Mouse (Mus musculus): ENCODE measurements at regions not wholly inside any gene's neighbourhood (a gene's known extent, or its start where the extent isn't known, plus 50 kb on each side); places are given as distances from the start of the nearest gene placed in this dataset.

DNA sequence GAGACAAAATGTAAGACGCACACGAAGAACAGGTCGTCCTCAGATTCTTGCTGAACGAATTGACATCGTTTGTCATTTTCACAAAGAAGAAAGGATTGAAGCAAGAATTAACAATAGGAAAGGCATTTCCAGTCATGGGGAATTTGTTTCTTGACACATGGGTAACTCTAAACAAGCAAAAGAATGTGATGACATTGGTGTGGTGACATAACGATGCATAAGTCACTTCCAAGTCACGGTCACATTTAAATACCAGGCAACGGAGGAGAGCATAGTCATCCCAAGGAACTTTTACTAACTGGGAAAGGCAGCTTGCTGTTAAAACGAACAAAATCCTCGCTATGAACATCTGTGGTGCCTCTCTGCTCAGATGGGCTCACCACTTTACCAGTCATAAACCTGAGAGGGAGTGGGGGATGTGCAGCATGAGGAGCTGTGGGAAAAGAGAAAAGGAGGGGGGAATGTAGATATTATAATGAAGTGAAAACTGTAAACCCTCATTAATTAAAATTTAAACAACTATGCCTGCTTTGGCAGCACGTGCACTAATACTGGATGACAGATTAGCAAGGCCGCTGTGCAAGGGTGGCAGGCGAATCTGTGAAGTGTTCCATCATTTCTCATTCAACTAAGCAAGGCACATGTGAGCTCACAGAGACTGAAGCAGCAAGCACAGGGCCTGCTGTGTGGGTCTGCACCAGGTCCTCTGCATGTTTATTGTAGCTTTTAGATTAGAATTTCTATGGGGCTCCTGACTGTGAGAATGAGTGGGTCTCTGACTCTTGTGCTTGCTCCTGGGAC lies 167.2 kb upstream of the Dkk2 start:
- no peak for DNase-seq (ENCODE audit: low spot score)

GRCm38 (mm10) chr3:131919476-131919875 lies 165.6 kb upstream of the Dkk2 start:
- DNase-seq (ENCODE audit: low spot score): no peak

DNA sequence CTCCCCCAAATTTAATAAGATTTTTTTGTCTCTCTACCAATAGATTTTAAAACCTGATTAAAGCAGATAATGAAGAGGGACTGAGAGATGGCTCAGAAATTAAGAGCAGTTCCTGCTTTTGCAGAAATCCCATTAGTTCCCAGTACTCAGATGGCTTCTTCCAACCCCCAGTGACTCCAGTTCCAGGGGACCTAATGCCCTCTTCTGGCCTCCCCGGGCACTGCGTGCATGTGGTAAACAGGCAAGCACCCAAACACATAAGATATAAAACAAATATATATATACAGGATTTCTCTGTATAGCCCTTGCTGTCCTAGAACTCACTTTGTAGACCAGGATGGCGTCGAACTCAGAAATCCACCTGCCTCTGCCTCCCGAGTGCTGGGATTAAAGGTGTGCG lies 163.9 kb upstream of the Dkk2 start:
- DNase-seq (ENCODE audit: low spot score): no peak

- DNase-seq (ENCODE audit: low spot score): no peak
Observed at GRCm38 (mm10) chr3:131922733-131923132, 162.4 kb upstream of the Dkk2 start.

DNA sequence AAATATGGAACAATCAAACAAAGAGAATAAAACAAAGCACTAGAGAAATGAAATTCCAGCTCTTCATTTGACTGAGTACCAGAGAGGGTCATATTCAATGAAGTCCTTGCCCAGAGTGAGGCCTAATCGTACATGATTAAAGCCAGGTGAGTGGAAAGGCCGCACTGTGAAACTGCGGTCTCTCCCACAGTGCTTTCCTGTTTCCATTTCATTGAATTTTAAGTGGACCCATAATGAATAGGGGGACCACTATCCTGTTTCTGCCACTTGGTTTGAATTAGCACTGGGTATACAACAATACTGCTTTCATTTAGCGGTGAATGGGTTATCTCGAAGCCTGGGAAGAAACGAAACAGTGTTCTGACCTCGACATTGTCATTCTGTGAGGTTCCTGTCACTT lies 144.2 kb upstream of the Dkk2 start:
- DNase-seq (ENCODE audit: low spot score): no peak

- no peak for DNase-seq (ENCODE audit: low spot score)
Observed at GRCm38 (mm10) chr3:131941961-131942753, 142.9 kb upstream of the Dkk2 start.

- DNase-seq (ENCODE audit: low spot score): no peak
Observed at GRCm38 (mm10) chr3:131943436-131943835, 141.7 kb upstream of the Dkk2 start.

DNA sequence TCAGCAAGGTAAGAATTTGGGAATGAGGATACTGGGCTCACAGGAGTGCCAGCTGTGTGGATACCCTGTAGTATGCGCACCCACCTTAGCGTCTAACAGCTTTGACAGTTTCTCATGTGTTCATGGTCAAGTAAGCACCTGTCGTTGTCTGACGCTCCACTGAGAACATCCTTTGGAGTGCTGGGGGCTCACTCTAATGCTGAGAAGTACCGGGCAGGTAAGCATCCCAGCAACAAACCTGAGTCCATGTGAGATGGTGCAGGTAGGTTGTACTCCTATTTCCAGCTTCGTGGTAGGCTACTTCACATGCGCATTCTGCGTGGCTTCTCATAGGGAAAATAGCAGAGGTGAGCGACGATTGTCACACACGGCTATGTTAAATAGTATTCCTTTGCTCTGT lies 129.3 kb upstream of the Dkk2 start:
- no peak for DNase-seq (ENCODE audit: low spot score)

DNA sequence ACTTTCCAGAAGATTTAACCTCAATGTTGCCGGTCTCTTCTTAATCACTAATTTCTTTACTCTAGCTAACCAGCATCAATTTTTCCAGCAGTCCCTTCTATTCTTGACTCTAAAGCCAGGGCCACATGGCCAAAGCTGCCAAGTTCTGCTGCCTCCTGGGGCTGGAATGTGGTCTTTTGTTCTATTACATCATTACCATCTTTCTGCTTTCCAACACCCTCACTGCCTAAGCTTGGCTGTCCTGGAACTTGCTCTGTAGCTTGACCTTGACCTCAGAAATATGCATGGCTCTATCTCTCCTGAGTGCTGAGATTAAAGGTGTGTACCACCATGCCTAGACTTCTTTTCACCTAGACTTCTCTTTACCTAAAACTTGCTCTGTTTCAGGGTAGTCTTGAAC lies 124.5 kb upstream of the Dkk2 start:
- DNase-seq (ENCODE audit: low spot score): peak; percentile 24

DNA sequence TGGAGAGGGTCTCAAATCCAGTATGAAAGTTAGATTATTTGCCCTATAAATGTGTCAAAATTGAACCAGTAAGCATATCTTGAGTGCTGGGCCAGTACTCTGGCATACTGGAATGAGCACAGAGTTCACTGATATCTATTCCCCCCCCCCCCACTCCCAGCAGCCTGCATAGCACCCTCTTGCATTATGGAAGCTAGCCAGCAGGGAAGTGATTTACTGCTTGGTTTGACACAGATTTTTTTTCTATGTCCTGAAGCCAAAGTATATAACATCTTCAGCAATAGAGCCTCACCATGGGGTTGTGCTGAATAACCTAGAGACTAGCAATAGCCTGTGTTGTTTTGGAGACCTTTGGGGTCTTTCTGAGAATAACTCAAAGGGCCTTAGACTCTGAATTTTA lies 123.5 kb upstream of the Dkk2 start:
- DNase-seq (ENCODE audit: low spot score): peak; percentile 90

- DNase-seq (ENCODE audit: low spot score): peak; percentile 51
Observed at GRCm38 (mm10) chr3:131962870-131963269, 122.2 kb upstream of the Dkk2 start.

DNA sequence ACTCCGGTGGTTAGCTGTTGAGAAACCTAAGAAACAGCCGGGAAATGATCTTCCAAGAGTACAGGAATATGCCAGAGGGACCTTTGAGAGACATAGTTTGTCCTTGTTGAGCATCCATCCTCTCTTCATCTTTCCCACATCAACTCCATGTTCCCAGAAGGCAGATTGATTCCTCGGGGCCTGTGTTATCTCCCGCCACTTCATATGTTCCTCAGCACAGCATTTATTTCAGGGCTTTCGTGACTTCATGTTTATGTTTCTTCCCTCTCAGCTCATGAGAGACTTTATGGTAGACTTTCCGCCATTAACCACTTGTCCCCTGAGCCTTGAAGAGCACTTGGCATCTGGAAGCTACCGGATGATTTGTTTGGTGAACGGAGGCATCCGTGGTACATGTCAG lies 120.1 kb upstream of the Dkk2 start:
- no peak for DNase-seq (ENCODE audit: low spot score)

GRCm38 (mm10) chr3:131965456-131966160 lies 119.5 kb upstream of the Dkk2 start:
- DNase-seq (ENCODE audit: low spot score): no peak

GRCm38 (mm10) chr3:131967288-131967687 lies 117.8 kb upstream of the Dkk2 start:
- no peak for DNase-seq (ENCODE audit: low spot score)

DNA sequence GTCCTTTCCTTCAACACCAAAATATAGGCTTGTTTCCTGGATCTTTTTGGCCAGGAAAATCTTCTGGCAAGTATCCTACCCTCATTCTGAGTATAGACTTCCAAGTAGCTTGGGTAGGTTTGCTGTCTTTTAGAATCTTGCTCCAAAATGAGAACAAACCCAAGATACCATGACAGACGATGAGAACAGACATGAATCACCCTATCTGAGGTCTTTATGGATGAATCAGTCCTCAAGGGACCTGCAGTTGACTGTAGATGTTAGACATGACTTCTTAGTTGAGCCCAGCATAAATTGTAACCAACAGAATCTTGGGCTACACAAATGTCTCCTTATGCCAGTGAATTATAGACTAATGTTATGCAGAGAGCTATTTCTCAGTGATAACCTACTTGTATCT lies 114.3 kb upstream of the Dkk2 start:
- no peak for DNase-seq (ENCODE audit: low spot score)

DNA sequence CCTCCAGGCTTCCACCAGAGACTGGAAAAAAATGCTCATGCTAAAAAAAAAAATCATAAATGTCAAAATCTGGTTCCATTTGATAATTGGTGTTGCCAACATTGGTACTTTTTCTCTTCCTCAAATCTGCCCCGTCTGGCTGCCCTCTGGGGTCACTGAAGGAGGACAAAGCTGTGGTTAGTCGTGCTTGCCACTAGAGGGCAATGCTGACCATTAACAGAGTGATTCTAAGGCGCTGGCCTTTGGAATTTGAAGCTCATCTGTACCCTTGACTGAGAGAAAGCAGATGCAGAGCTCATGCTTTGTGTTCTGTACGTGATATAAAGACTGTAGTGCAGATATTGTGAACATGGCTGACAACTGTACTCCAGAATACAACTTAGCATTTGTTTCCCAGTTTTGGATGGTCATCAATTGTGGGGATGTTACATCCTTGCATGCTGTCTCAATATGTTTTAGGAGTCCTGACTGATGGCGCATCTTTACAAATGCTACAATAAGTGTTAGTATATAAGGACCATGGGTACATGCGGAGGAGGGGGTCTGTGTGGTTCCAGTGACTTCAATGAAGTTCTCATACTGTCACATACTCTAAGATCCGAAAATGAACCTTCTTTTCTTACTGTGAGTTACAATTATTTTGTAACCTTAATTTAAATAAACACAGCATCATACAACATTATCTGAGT lies 109.0 kb upstream of the Dkk2 start:
- DNase-seq (ENCODE audit: low spot score): peak; percentile 79

- no peak for DNase-seq (ENCODE audit: low spot score)
Observed at GRCm38 (mm10) chr3:131983292-131983691, 101.8 kb upstream of the Dkk2 start.

GRCm38 (mm10) chr3:131998838-131999613 lies 86.1 kb upstream of the Dkk2 start:
- peak; percentile 8 for DNase-seq (ENCODE audit: low spot score)

DNA sequence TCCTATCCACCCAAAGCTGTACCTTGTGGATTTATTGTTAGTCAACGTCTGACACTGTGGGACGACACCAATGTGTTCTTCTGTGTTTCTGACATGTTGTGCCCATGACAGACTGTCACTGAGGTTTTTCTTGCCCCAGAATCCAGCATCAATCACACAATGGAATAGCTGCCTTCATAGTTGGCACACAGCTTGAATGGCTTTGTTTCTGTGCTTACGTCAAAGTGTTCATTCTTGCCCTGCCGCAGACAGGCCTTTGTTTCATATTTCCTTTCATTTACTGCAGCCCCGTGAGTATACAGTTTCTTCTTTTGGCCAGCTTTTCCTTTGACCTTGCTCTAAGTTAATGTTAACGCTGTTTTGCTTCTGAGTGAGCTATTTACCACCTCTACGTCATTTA lies 78.9 kb upstream of the Dkk2 start:
- DNase-seq (ENCODE audit: low spot score): no peak

GRCm38 (mm10) chr3:132006912-132007311 lies 78.2 kb upstream of the Dkk2 start:
- no peak for DNase-seq (ENCODE audit: low spot score)

DNA sequence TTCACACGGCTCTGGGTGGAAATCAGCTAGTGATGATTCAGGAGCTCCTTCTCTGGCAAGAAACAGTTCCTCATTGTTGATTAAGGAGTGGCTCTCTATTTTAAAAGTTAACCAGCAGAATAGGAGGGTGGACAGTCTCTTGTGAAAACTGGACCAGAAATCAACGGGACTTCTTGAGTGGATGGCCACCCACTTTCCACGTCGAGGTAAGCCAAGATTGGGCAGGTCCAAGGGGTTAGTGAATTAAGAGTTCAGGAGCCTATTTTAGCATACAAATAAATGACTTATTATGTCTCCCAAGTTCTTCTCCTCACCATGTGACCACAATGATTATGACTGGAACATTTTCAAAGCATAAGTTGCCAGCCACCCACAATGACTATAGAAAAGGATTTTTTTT lies 77.7 kb upstream of the Dkk2 start:
- no peak for DNase-seq (ENCODE audit: low spot score)

Data from adipocyte (in vitro differentiated cells).